Comparison of ENCODE assay signal across 21 mouse cellular contexts in the genomic region with DNA sequence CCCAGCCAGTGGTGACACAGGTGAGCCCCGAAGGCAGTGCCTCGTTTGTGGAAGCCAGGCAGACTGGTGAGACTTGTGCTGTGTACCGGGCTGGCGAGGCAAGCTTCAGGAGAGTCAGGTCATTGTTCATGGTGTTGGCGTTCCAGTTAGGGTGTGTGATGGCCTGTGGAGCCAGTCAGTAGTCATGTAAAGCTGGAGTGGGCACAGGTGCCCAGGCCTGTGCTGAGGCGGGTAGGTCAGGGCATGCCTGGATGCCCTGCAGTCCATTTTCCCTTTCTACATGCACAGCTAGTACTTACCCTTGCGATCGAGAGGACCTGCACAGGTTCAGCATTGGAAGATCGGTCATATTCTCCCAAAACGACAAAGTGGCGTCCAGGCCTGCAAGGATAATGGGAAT. TPM values are rescaled to one million over a fixed set of nuclear protein-coding genes. Genes with fewer than 3 reads are reported as not detected.
A peak's percentile ranks its signal among the peaks of the same experiment; 100 is the strongest.
DNase-seq lines count a peak whose midpoint lies in the region; ATAC-seq lines count a peak whose summit lies in the region.
"Had no signal": no experiment of that assay in that cellular context is flagged by ENCODE, and none has a peak within 500 bp of the region (broad histone marks: within the 10 kb centered on the region; RNA-seq: fewer than 3 reads in every experiment).

No protein-coding gene starts in this region.

- DNase-seq in heart, adult 11 months = peak; percentile 92
- no peak for DNase-seq in heart, postnatal 25 days (ENCODE audit: low spot score)
- DNase-seq in testis, postnatal 10 days (ENCODE audit: low spot score) = peak; percentile 44
- DNase-seq in testis, postnatal 14 days (ENCODE audit: low spot score) = no peak
- DNase-seq: adrenal gland, adult 2 months; adrenal gland, postnatal 10 days; adrenal gland, postnatal 25 days; cerebellum, adult 11-12 months; cerebellum, adult 8-10 months; cerebellum, adult 9-11 months; cerebellum, postnatal 14 days; cerebellum, postnatal 36 days; embryo, embryonic 11 days had no signal

- WGBS in midbrain, embryonic 13.5 days = 94% methylated on average over 11 of the region's 11 CpGs

- no peak for ATAC-seq in midbrain, embryonic 13.5 days
- ATAC-seq: forebrain, embryonic 14.5 days; forebrain, embryonic 16.5 days had no signal

- H3K4me3 ChIP-seq in midbrain, embryonic 13.5 days (replicated peaks) = no peak overlapping the region
- H3K4me3 ChIP-seq: embryonic facial prominence, embryonic 13.5 days; embryonic facial prominence, embryonic 15.5 days; erythroblast, embryonic 14.5 days; forebrain, embryonic 10.5 days; forebrain, embryonic 12.5 days had no signal

- H3K4me1 ChIP-seq in midbrain, embryonic 13.5 days (replicated peaks) = peaks cover 18% of the 10 kb centered on the region

- H3K36me3 ChIP-seq in midbrain, embryonic 13.5 days = peaks cover 25% of the 10 kb centered on the region

- H3K9me3 ChIP-seq in midbrain, embryonic 13.5 days = no peaks in the 10 kb centered on the region
- H3K9me3 ChIP-seq: embryonic facial prominence, embryonic 13.5 days; embryonic facial prominence, embryonic 15.5 days; forebrain, embryonic 10.5 days; forebrain, embryonic 12.5 days had no signal

- no peaks in the 10 kb centered on the region for H3K27me3 ChIP-seq in midbrain, embryonic 13.5 days
- H3K27me3 ChIP-seq: embryonic facial prominence, embryonic 13.5 days; embryonic facial prominence, embryonic 15.5 days; forebrain, embryonic 12.5 days had no signal

- intact Hi-C loops in heart, postnatal 25 days (cut with DNase I) = loop anchor here (5.0 kb wide), 2 partner anchors 80 to 310 kb away; a partner anchor contains a TSS

- no peak overlapping the region for H3K27ac ChIP-seq in midbrain, embryonic 13.5 days
- H3K27ac ChIP-seq: embryonic facial prominence, embryonic 13.5 days; embryonic facial prominence, embryonic 15.5 days; forebrain, embryonic 10.5 days; forebrain, embryonic 12.5 days had no signal

- no peak overlapping the region for H3K9ac ChIP-seq in midbrain, embryonic 13.5 days (replicated peaks)
- H3K9ac ChIP-seq: embryonic facial prominence, embryonic 13.5 days; embryonic facial prominence, embryonic 15.5 days had no signal

- H3K4me2 ChIP-seq in midbrain, embryonic 13.5 days (replicated peaks) = no peak overlapping the region
- H3K4me2 ChIP-seq: embryonic facial prominence, embryonic 13.5 days; embryonic facial prominence, embryonic 15.5 days; forebrain, embryonic 12.5 days had no signal

RNA-seq across cellular contexts. Expression of a gene that starts 1.1 kb away (rescaled TPM):
- total RNA-seq in heart, postnatal 25 days (2021) = under 1 TPM in 1 of 2 experiments, not detected in 1; 0.31 TPM
- 2.6 and 2.9 TPM in 2 replicates for polyA plus RNA-seq in midbrain, embryonic 13.5 days (2015; fragmentation: Nextera tagmentation; extraction: Ambion mirVana)
- polyA plus RNA-seq: erythroblast, embryonic 14.5 days had no signal

RNA-seq across cellular contexts. Expression of a gene that starts 5.7 kb away (rescaled TPM):
- 10 to 100 TPM; 64.8 to 68.3 TPM for total RNA-seq in heart, postnatal 25 days (2021)
- 38.7 and 40.3 TPM in 2 replicates for polyA plus RNA-seq in midbrain, embryonic 13.5 days (2015; fragmentation: Nextera tagmentation; extraction: Ambion mirVana)

RNA-seq across cellular contexts. Expression of a gene that starts 10.7 kb away (rescaled TPM):
- 1 to 10 TPM in 1 of 2 experiments, under 1 TPM in 1; 0.75 to 1.3 TPM for total RNA-seq in heart, postnatal 25 days (2021)
- 0.30 and 0.54 TPM in 2 replicates for polyA plus RNA-seq in midbrain, embryonic 13.5 days (2015; fragmentation: Nextera tagmentation; extraction: Ambion mirVana)

RNA-seq across cellular contexts. Expression of a gene that starts 32.3 kb away (rescaled TPM):
- 10 to 100 TPM; 16.0 to 16.6 TPM for total RNA-seq in heart, postnatal 25 days (2021)
- 13.5 and 14.7 TPM in 2 replicates for polyA plus RNA-seq in midbrain, embryonic 13.5 days (2015; fragmentation: Nextera tagmentation; extraction: Ambion mirVana)

RNA-seq across cellular contexts. Expression of a gene that starts 33.4 kb away (rescaled TPM):
- 10 to 100 TPM; 39.4 to 48.7 TPM for total RNA-seq in heart, postnatal 25 days (2021)
- 5.2 and 5.6 TPM in 2 replicates for polyA plus RNA-seq in midbrain, embryonic 13.5 days (2015; fragmentation: Nextera tagmentation; extraction: Ambion mirVana)

Comparison
In these comparisons a context has a peak if more than half of its experiments do, and no peak if none do; other contexts are left out.
1. DNase-seq: peak in heart, adult 11 months (single experiment) and testis, postnatal 10 days (single experiment); none in heart, postnatal 25 days (single experiment) and testis, postnatal 14 days (single experiment).